Mouse (Mus musculus) neural tube, embryonic 13.5 days (tissue): ENCODE results near the gene Syvn1. TPM values are rescaled to one million over a fixed set of nuclear protein-coding genes. Genes with fewer than 3 reads are reported as not detected.

Source experiments
- ATAC-seq: fragments of 200-750 bp; cut with Nextera tagmentation; 2 replicates; pipeline ENCODE4 v1.8.0; 2017; ENCODE audit warnings: low read depth, mild to moderate bottlenecking, moderate TSS enrichment, moderate library complexity
- H3K27ac ChIP-seq: fragments of 300-500 bp; sonication (generic); replicated peaks from 2 replicates; pipeline ENCODE4 v1.5.1; 2015; ENCODE audit warnings: moderate library complexity, mild to moderate bottlenecking, inconsistent platforms
- H3K27me3 ChIP-seq: fragments of 300-500 bp; sonication (generic); 2 replicates; pipeline ENCODE4 v1.6.1; 2015; ENCODE audit warnings: mild to moderate bottlenecking, inconsistent platforms
- H3K36me3 ChIP-seq: fragments of 300-500 bp; sonication (generic); 2 replicates; pipeline ENCODE4 v1.6.1; 2015; ENCODE audit warnings: mild to moderate bottlenecking, inconsistent platforms
- H3K4me1 ChIP-seq: fragments of 300-500 bp; sonication (generic); replicated peaks from 2 replicates; pipeline ENCODE4 v1.6.1; 2015; ENCODE audit warnings: inconsistent platforms
- H3K4me2 ChIP-seq: fragments of 300-500 bp; sonication (generic); 2 replicates; pipeline ENCODE4 v1.6.1; 2015; ENCODE audit warnings: inconsistent platforms, mild to moderate bottlenecking, moderate library complexity
- H3K4me3 ChIP-seq: fragments of 300-500 bp; sonication (generic); 2 replicates; pipeline ENCODE4 v1.5.1; 2015; ENCODE audit warnings: mild to moderate bottlenecking, inconsistent platforms
- H3K9ac ChIP-seq: fragments of 300-500 bp; sonication (generic); 2 replicates; pipeline ENCODE4 v1.6.1; 2015; ENCODE audit warnings: moderate library complexity, mild to moderate bottlenecking, inconsistent platforms
- H3K9me3 ChIP-seq: fragments of 300-500 bp; sonication (generic); 2 replicates; pipeline ENCODE4 v1.6.1; 2016; ENCODE audit warnings: inconsistent platforms
- whole genome bisulfite sequencing: fragments of 180-500 bp; shearing (Covaris S2); methylation state at CpG from one replicate; pipeline ENCODE4 v1.1.7; 2015; 5-methylcytosine and 5-hydroxymethylcytosine counted together
- polyA plus RNA-seq: library from polyadenylated mRNA; unstranded; fragments of >200 nt; fragmentation: Nextera tagmentation; extraction: Ambion mirVana; gene quantifications from 2 replicates; pipeline ENCODE4 v1.2.1, GENCODE M21; 2015

The Syvn1 gene
- 36.2 and 37.0 TPM in 2 replicates for polyA plus RNA-seq

GRCm38 (mm10) chr19:6046294-6047153 lies at the start of gene Syvn1:
Gene Syvn1 (plus strand): TSS chr19:6046576.
- Histone ChIP-seq H3K9me3 (no peaks in the 10 kb centered on the region), H3K9ac (peak within 1 kb of the TSS; percentile 95), H3K4me1 (peaks cover 36% of the 10 kb centered on the region), H3K4me2 (peak within 1 kb of the TSS; percentile 99), H3K27ac (peak within 1 kb of the TSS; percentile 99), H3K4me3 (peak within 1 kb of the TSS; percentile 88), H3K27me3 (no peaks in the 10 kb centered on the region), H3K36me3 (peaks cover 36% of the 10 kb centered on the region)
- ATAC-seq, result peak; percentile 93
- under 1% methylated on average over 65 of the region's 65 CpGs for WGBS

GRCm38 (mm10) chr19:5998180-5998579 lies 48.2 kb upstream of the Syvn1 start:
- no peak overlapping the region for H3K4me3 ChIP-seq
- WGBS, result 83% methylated on average over 3 of the region's 3 CpGs
- H3K27ac ChIP-seq, result no peak overlapping the region
- no peaks in the 10 kb centered on the region for H3K4me1 ChIP-seq
- no peaks in the 10 kb centered on the region for H3K36me3 ChIP-seq
- no peak overlapping the region for H3K4me2 ChIP-seq
- H3K27me3 ChIP-seq, result no peaks in the 10 kb centered on the region
- no peaks in the 10 kb centered on the region for H3K9me3 ChIP-seq
- no peak overlapping the region for H3K9ac ChIP-seq
- no peak for ATAC-seq

- H3K27ac ChIP-seq, result no peak overlapping the region
- no peak overlapping the region for H3K4me3 ChIP-seq
- no peak for ATAC-seq
- no peaks in the 10 kb centered on the region for H3K9me3 ChIP-seq
- no peak overlapping the region for H3K4me2 ChIP-seq
- no peaks in the 10 kb centered on the region for H3K36me3 ChIP-seq
- WGBS, result 77% methylated on average over 5 of the region's 5 CpGs
- no peak overlapping the region for H3K9ac ChIP-seq
- no peaks in the 10 kb centered on the region for H3K27me3 ChIP-seq
- H3K4me1 ChIP-seq, result no peaks in the 10 kb centered on the region
Measured at GRCm38 (mm10) chr19:5999969-6000368, 46.4 kb upstream of the Syvn1 start.

- Histone ChIP-seq H3K4me1 (no peaks in the 10 kb centered on the region), H3K9ac (no peak overlapping the region), H3K9me3 (no peaks in the 10 kb centered on the region), H3K4me3 (no peak overlapping the region), H3K4me2 (no peak overlapping the region), H3K36me3 (no peaks in the 10 kb centered on the region), H3K27me3 (no peaks in the 10 kb centered on the region), H3K27ac (no peak overlapping the region)
- ATAC-seq, result no peak
- WGBS, result 61% methylated on average over 11 of the region's 11 CpGs
Measured at GRCm38 (mm10) chr19:6005541-6005940, 40.8 kb upstream of the Syvn1 start.

- no peak overlapping the region for H3K4me2 ChIP-seq
- no peak for ATAC-seq
- H3K9me3 ChIP-seq, result no peaks in the 10 kb centered on the region
- WGBS, result 86% methylated on average over 13 of the region's 13 CpGs
- no peak overlapping the region for H3K4me3 ChIP-seq
- H3K9ac ChIP-seq, result no peak overlapping the region
- H3K36me3 ChIP-seq, result no peaks in the 10 kb centered on the region
- H3K27ac ChIP-seq, result no peak overlapping the region
- no peaks in the 10 kb centered on the region for H3K4me1 ChIP-seq
- H3K27me3 ChIP-seq, result no peaks in the 10 kb centered on the region
Measured at GRCm38 (mm10) chr19:6007013-6007412, 39.4 kb upstream of the Syvn1 start.

- no peak overlapping the region for H3K27ac ChIP-seq
Measured at GRCm38 (mm10) chr19:6009137-6009536, 37.2 kb upstream of the Syvn1 start.

GRCm38 (mm10) chr19:6013691-6014090 lies 32.7 kb upstream of the Syvn1 start:
- Histone ChIP-seq H3K4me1 (peaks cover 19% of the 10 kb centered on the region), H3K4me2 (no peak overlapping the region), H3K36me3 (no peaks in the 10 kb centered on the region), H3K27ac (no peak overlapping the region), H3K9ac (no peak overlapping the region), H3K27me3 (peaks cover 47% of the 10 kb centered on the region), H3K9me3 (no peaks in the 10 kb centered on the region), H3K4me3 (no peak overlapping the region)
- ATAC-seq, result no peak
- WGBS, result 87% methylated on average over 10 of the region's 10 CpGs

More at GRCm38 (mm10) chr19:6009137-6009536, 37.2 kb upstream of the Syvn1 start:
- Histone ChIP-seq H3K27me3 (peaks cover 13% of the 10 kb centered on the region), H3K4me1 (no peaks in the 10 kb centered on the region), H3K9ac (no peak overlapping the region), H3K36me3 (no peaks in the 10 kb centered on the region), H3K4me3 (no peak overlapping the region), H3K4me2 (no peak overlapping the region), H3K9me3 (no peaks in the 10 kb centered on the region)
- 69% methylated on average over 8 of the region's 8 CpGs for WGBS
- no peak for ATAC-seq

GRCm38 (mm10) chr19:6014991-6015510 lies 31.3 kb upstream of the Syvn1 start:
- peak overlapping the region; percentile 81 for H3K9ac ChIP-seq
- WGBS, result under 1% methylated on average over 16 of the region's 18 CpGs
- peak overlapping the region; percentile 38 for H3K27ac ChIP-seq
- no peaks in the 10 kb centered on the region for H3K36me3 ChIP-seq
- peaks cover 19% of the 10 kb centered on the region for H3K4me1 ChIP-seq
- peak overlapping the region; percentile 52 for H3K4me3 ChIP-seq
- ATAC-seq, result peak; percentile 64
- peak overlapping the region; percentile 85 for H3K4me2 ChIP-seq
- peaks cover 47% of the 10 kb centered on the region for H3K27me3 ChIP-seq
- H3K9me3 ChIP-seq, result no peaks in the 10 kb centered on the region

- Histone ChIP-seq H3K36me3 (no peaks in the 10 kb centered on the region), H3K27ac (peak within 1 kb of the TSS; percentile 38)
Measured at GRCm38 (mm10) chr19:6015511-6016315, 30.7 kb upstream of the Syvn1 start, which contains the start of gene Capn1. Gene Capn1 (minus strand): TSS chr19:6015897.

GRCm38 (mm10) chr19:6016532-6016931 lies 29.8 kb upstream of the Syvn1 start:
- Histone ChIP-seq H3K9ac (no peak overlapping the region), H3K4me1 (peaks cover 19% of the 10 kb centered on the region), H3K27me3 (peaks cover 47% of the 10 kb centered on the region), H3K4me2 (peak overlapping the region; percentile 85), H3K4me3 (no peak overlapping the region), H3K27ac (no peak overlapping the region), H3K36me3 (no peaks in the 10 kb centered on the region), H3K9me3 (no peaks in the 10 kb centered on the region)
- WGBS, result 37% methylated on average over 7 of the region's 7 CpGs
- no peak for ATAC-seq

More at GRCm38 (mm10) chr19:6015511-6016315, 30.7 kb upstream of the Syvn1 start, which contains the start of gene Capn1:
- peak within 1 kb of the TSS; percentile 81 for H3K9ac ChIP-seq
- no peaks in the 10 kb centered on the region for H3K9me3 ChIP-seq
- H3K4me1 ChIP-seq, result peaks cover 19% of the 10 kb centered on the region
- H3K4me3 ChIP-seq, result peak within 1 kb of the TSS; percentile 52
- WGBS, result 3% methylated on average over 40 of the region's 40 CpGs
- H3K27me3 ChIP-seq, result peaks cover 47% of the 10 kb centered on the region
- ATAC-seq, result peak; percentile 89
- H3K4me2 ChIP-seq, result peak within 1 kb of the TSS; percentile 85

- Histone ChIP-seq H3K9me3 (no peaks in the 10 kb centered on the region), H3K9ac (no peak overlapping the region), H3K27me3 (peaks cover 41% of the 10 kb centered on the region), H3K4me1 (peaks cover 19% of the 10 kb centered on the region), H3K4me2 (no peak overlapping the region), H3K36me3 (no peaks in the 10 kb centered on the region), H3K4me3 (no peak overlapping the region), H3K27ac (no peak overlapping the region)
- no peak for ATAC-seq
- WGBS, result 31% methylated on average over 15 of the region's 15 CpGs
Measured at GRCm38 (mm10) chr19:6018142-6019089, 28.0 kb upstream of the Syvn1 start.
